Comparison of ENCODE assay signal across 15 mouse cellular contexts in genomic region chr3:130727676-130728075, GRCm38 (mm10). TPM values are rescaled to one million over a fixed set of nuclear protein-coding genes. Genes with fewer than 3 reads are reported as not detected.
DNase-seq lines count a peak whose midpoint lies in the region; ATAC-seq and TF ChIP-seq lines count a peak whose summit lies in the region.
"Had no signal": no experiment of that assay in that cellular context is flagged by ENCODE, and none has a peak within 500 bp of the region (broad histone marks: within the 10 kb centered on the region; RNA-seq: fewer than 3 reads in every experiment).

No protein-coding gene starts in this region.

- ATAC-seq in hindbrain, embryonic 13.5 days (ENCODE audit: low FRiP score): no peak
- no peak for ATAC-seq in hindbrain, embryonic 11.5 days (ENCODE audit: low FRiP score)
- ATAC-seq in midbrain, embryonic 13.5 days: no peak
- ATAC-seq in midbrain, embryonic 14.5 days (ENCODE audit: low FRiP score, low TSS enrichment): no peak
- no peak for ATAC-seq in megakaryocyte progenitor cell, adult 5-6 weeks (replicated peaks; ENCODE audit: poor library complexity)
- ATAC-seq: Patski had no signal

- H3K27me3 ChIP-seq in hindbrain, embryonic 13.5 days: no peaks in the 10 kb centered on the region
- no peaks in the 10 kb centered on the region for H3K27me3 ChIP-seq in hindbrain, embryonic 11.5 days (ENCODE audit: control insufficient read depth, insufficient read depth, low read length)
- H3K27me3 ChIP-seq in midbrain, embryonic 13.5 days: no peaks in the 10 kb centered on the region
- H3K27me3 ChIP-seq in midbrain, embryonic 14.5 days (ENCODE audit: control insufficient read depth, insufficient read depth, low read length): no peaks in the 10 kb centered on the region
- H3K27me3 ChIP-seq: heart, embryonic 15.5 days; hindbrain, embryonic 15.5 days; lung, embryonic 15.5 days; Patski had no signal

- H3K9me3 ChIP-seq in hindbrain, embryonic 13.5 days: no peaks in the 10 kb centered on the region
- H3K9me3 ChIP-seq in hindbrain, embryonic 11.5 days (ENCODE audit: control insufficient read depth, low read length): no peaks in the 10 kb centered on the region
- H3K9me3 ChIP-seq in midbrain, embryonic 13.5 days: no peaks in the 10 kb centered on the region
- H3K9me3 ChIP-seq in midbrain, embryonic 14.5 days (ENCODE audit: control insufficient read depth, low read length): no peaks in the 10 kb centered on the region
- H3K9me3 ChIP-seq: heart, embryonic 15.5 days; hindbrain, embryonic 15.5 days; lung, embryonic 15.5 days had no signal

- no peak for DNase-seq in hindbrain, embryonic 11.5 days (ENCODE audit: low spot score)
- no peak for DNase-seq in midbrain, embryonic 14.5 days
- DNase-seq in neural tube, embryonic 10.5 days (ENCODE audit: extremely low spot score, low spot score): no peak
- DNase-seq: cerebellum, adult 2 months; embryo, embryonic 11 days; gastrocnemius, postnatal 36 days; thymus, postnatal 14 days had no signal

- H3K27ac ChIP-seq in hindbrain, embryonic 13.5 days: no peak overlapping the region
- H3K27ac ChIP-seq in hindbrain, embryonic 11.5 days (ENCODE audit: low read depth, low read length): no peak overlapping the region
- no peak overlapping the region for H3K27ac ChIP-seq in midbrain, embryonic 13.5 days
- no peak overlapping the region for H3K27ac ChIP-seq in midbrain, embryonic 14.5 days (replicated peaks; ENCODE audit: low read depth, low read length)
- no peak overlapping the region for H3K27ac ChIP-seq in embryonic fibroblast, embryonic 13.5 days (ENCODE audit: insufficient read depth, low read length)
- H3K27ac ChIP-seq: heart, embryonic 15.5 days; hindbrain, embryonic 15.5 days; lung, embryonic 15.5 days had no signal

- peak overlapping the region; percentile 98; the same call in 1 of the 2 replicates for H3K9ac ChIP-seq in hindbrain, embryonic 13.5 days
- no peak overlapping the region for H3K9ac ChIP-seq in hindbrain, embryonic 11.5 days (ENCODE audit: low read depth, low read length)
- 0 out of 2 replicates have a peak overlapping the region, but pooled peaks have one; percentile 5 for H3K9ac ChIP-seq in midbrain, embryonic 13.5 days (replicated peaks)
- no peak overlapping the region for H3K9ac ChIP-seq in midbrain, embryonic 14.5 days (replicated peaks; ENCODE audit: low read length)
- H3K9ac ChIP-seq: heart, embryonic 15.5 days; hindbrain, embryonic 15.5 days; lung, embryonic 15.5 days had no signal

- no peak overlapping the region for H3K4me3 ChIP-seq in hindbrain, embryonic 13.5 days
- no peak overlapping the region for H3K4me3 ChIP-seq in hindbrain, embryonic 11.5 days (ENCODE audit: low read depth, low read length)
- no peak overlapping the region for H3K4me3 ChIP-seq in midbrain, embryonic 13.5 days (replicated peaks)
- H3K4me3 ChIP-seq in midbrain, embryonic 14.5 days (replicated peaks; ENCODE audit: low read depth, low read length): no peak overlapping the region
- H3K4me3 ChIP-seq in embryonic fibroblast, embryonic 13.5 days (ENCODE audit: insufficient read depth, low read length): peak overlapping the region; percentile 96
- H3K4me3 ChIP-seq: heart, embryonic 15.5 days; hindbrain, embryonic 15.5 days; lung, embryonic 15.5 days had no signal

- peaks cover 25% of the 10 kb centered on the region for H3K4me1 ChIP-seq in hindbrain, embryonic 13.5 days (replicated peaks)
- 0 out of 2 replicates have a peak, but pooled peaks cover 3% of the 10 kb centered on the region for H3K4me1 ChIP-seq in hindbrain, embryonic 11.5 days (replicated peaks; ENCODE audit: control insufficient read depth, insufficient read depth, low read length)
- peaks cover 26% of the 10 kb centered on the region for H3K4me1 ChIP-seq in midbrain, embryonic 13.5 days (replicated peaks)
- H3K4me1 ChIP-seq in midbrain, embryonic 14.5 days (ENCODE audit: control insufficient read depth, insufficient read depth, low read length): peaks cover 17% of the 10 kb centered on the region
- H3K4me1 ChIP-seq in embryonic fibroblast, embryonic 13.5 days (ENCODE audit: control insufficient read depth, insufficient read depth, low read length): peaks cover 12% of the 10 kb centered on the region

- peaks cover 40% of the 10 kb centered on the region for H3K36me3 ChIP-seq in hindbrain, embryonic 13.5 days
- peaks cover 6% of the 10 kb centered on the region; the same call in 1 of the 2 replicates for H3K36me3 ChIP-seq in hindbrain, embryonic 11.5 days (ENCODE audit: control insufficient read depth, insufficient read depth, low read length)
- H3K36me3 ChIP-seq in midbrain, embryonic 13.5 days: peaks cover 45% of the 10 kb centered on the region
- peaks cover 46% of the 10 kb centered on the region for H3K36me3 ChIP-seq in midbrain, embryonic 14.5 days (ENCODE audit: control insufficient read depth, insufficient read depth, low read length)

- TF ChIP-seq CTCF in embryonic fibroblast, embryonic 13.5 days (IDR thresholded peaks at IDR 0.05; ENCODE audit: borderline replicate concordance, insufficient read depth, low read length): no peak

- no peak overlapping the region for H3K4me2 ChIP-seq in hindbrain, embryonic 13.5 days
- no peak overlapping the region for H3K4me2 ChIP-seq in hindbrain, embryonic 11.5 days (replicated peaks; ENCODE audit: low read depth, low read length)
- H3K4me2 ChIP-seq in midbrain, embryonic 13.5 days (replicated peaks): no peak overlapping the region
- no peak overlapping the region for H3K4me2 ChIP-seq in midbrain, embryonic 14.5 days (ENCODE audit: low read length)

- 92% methylated on average over 4 of the region's 4 CpGs for whole genome bisulfite sequencing in hindbrain, embryonic 13.5 days
- 85% methylated on average over 4 of the region's 4 CpGs for WGBS in hindbrain, embryonic 11.5 days
- WGBS in midbrain, embryonic 13.5 days: 90% methylated on average over 4 of the region's 4 CpGs
- WGBS in midbrain, embryonic 14.5 days: 91% methylated on average over 4 of the region's 4 CpGs

- no peak for TF ChIP-seq POLR2A in embryonic fibroblast, embryonic 13.5 days (IDR thresholded peaks at IDR 0.05; ENCODE audit: low read depth, low read length)

RNA-seq across cellular contexts. Expression of gene Rpl34, which starts 2.5 kb away (rescaled TPM):
- 626 and 633 TPM in 2 replicates for polyA plus RNA-seq in hindbrain, embryonic 13.5 days (2015; fragmentation: Nextera tagmentation; extraction: Ambion mirVana)
- polyA plus RNA-seq in hindbrain, embryonic 11.5 days (2014; fragmentation: Nextera tagmentation; extraction: Ambion mirVana): 669 and 690 TPM in 2 replicates
- polyA plus RNA-seq in midbrain, embryonic 13.5 days (2015; fragmentation: Nextera tagmentation; extraction: Ambion mirVana): 646 and 703 TPM in 2 replicates
- polyA plus RNA-seq in midbrain, embryonic 14.5 days (2014; fragmentation: Nextera tagmentation; extraction: Ambion mirVana): 612 and 730 TPM in 2 replicates
- polyA plus RNA-seq in embryonic fibroblast, embryonic 13.5 days (2011; ENCODE audit: insufficient read length, low read depth, missing spikeins): 1,245 and 1,289 TPM in 2 replicates
- 1,518 and 1,526 TPM in 2 replicates for total RNA-seq in megakaryocyte progenitor cell, adult 5-6 weeks (2015)
- total RNA-seq in megakaryocyte progenitor cell, adult 5-6 weeks (2017): 2,867 and 3,584 TPM in 2 replicates

RNA-seq across cellular contexts. Expression of gene Ostc, which starts 18.4 kb away (rescaled TPM):
- 241 and 242 TPM in 2 replicates for polyA plus RNA-seq in hindbrain, embryonic 13.5 days (2015; fragmentation: Nextera tagmentation; extraction: Ambion mirVana)
- 327 and 331 TPM in 2 replicates for polyA plus RNA-seq in hindbrain, embryonic 11.5 days (2014; fragmentation: Nextera tagmentation; extraction: Ambion mirVana)
- 242 and 243 TPM in 2 replicates for polyA plus RNA-seq in midbrain, embryonic 13.5 days (2015; fragmentation: Nextera tagmentation; extraction: Ambion mirVana)
- 223 and 240 TPM in 2 replicates for polyA plus RNA-seq in midbrain, embryonic 14.5 days (2014; fragmentation: Nextera tagmentation; extraction: Ambion mirVana)
- 279 and 363 TPM in 2 replicates for polyA plus RNA-seq in embryonic fibroblast, embryonic 13.5 days (2011; ENCODE audit: insufficient read length, low read depth, missing spikeins)
- total RNA-seq in megakaryocyte progenitor cell, adult 5-6 weeks (2015): 371 and 419 TPM in 2 replicates
- 278 and 308 TPM in 2 replicates for total RNA-seq in megakaryocyte progenitor cell, adult 5-6 weeks (2017)

Comparison
In these comparisons a context has a peak if more than half of its experiments do, and no peak if none do; other contexts are left out.
1. H3K9ac ChIP-seq: peak in hindbrain, embryonic 13.5 days (single experiment) and midbrain, embryonic 13.5 days (single experiment); none in hindbrain, embryonic 11.5 days (single experiment) and midbrain, embryonic 14.5 days (single experiment).